Mouse (Mus musculus) cerebellum, adult 2 months (tissue): ENCODE results near the gene Vcam1. TPM values are rescaled to one million over a fixed set of nuclear protein-coding genes. Genes with fewer than 3 reads are reported as not detected.

Experiments used
- DNase-seq, 2 experiments: peaks; one replicate each; pipeline ENCODE4 v3.0.0; 2021
- H3K27ac ChIP-seq: fragments of 200-500 bp; 2 replicates; pipeline ENCODE4 v1.5.1; 2012; ENCODE audit warnings: low read length, control low read depth, inconsistent platforms; ENCODE audit not compliant: insufficient read depth
- H3K27me3 ChIP-seq: fragments of 200-500 bp; 2 replicates; pipeline ENCODE4 v1.6.1; 2012; ENCODE audit warnings: inconsistent platforms, mild to moderate bottlenecking, low read length, moderate library complexity; ENCODE audit not compliant: control insufficient read depth, insufficient read depth
- H3K4me1 ChIP-seq: fragments of 200-500 bp; 2 replicates; pipeline ENCODE4 v1.6.1; 2011; ENCODE audit warnings: low read length; ENCODE audit not compliant: control insufficient read depth, insufficient read depth
- H3K4me3 ChIP-seq: fragments of 200-500 bp; replicated peaks from 2 replicates; pipeline ENCODE3; 2011; ENCODE audit warnings: mild to moderate bottlenecking, low read depth, low read length, control low read depth; ENCODE audit not compliant: insufficient read depth
- CTCF ChIP-seq: fragments of 200-500 bp; IDR thresholded peaks from 2 replicates; pipeline ENCODE4 v1.5.1; 2011; ENCODE audit warnings: low read depth, mild to moderate bottlenecking, control low read depth, low read length, moderate library complexity, borderline replicate concordance; ENCODE audit not compliant: insufficient read depth
- POLR2A ChIP-seq: fragments of 200-500 bp; IDR thresholded peaks from 2 replicates; pipeline ENCODE4 v1.6.1; 2011; ENCODE audit warnings: low read length, control low read depth, borderline replicate concordance; ENCODE audit not compliant: insufficient read depth
- WGBS: fragments of 180-500 bp; shearing (Covaris S2); methylation state at CpG from one replicate; pipeline ENCODE4 v1.1.7; 2018; 5-methylcytosine and 5-hydroxymethylcytosine counted together
- polyA plus RNA-seq: library from polyadenylated mRNA; depleted of rRNA; stranded (reverse); fragments of >200 nt; gene quantifications from 2 replicates; pipeline ENCODE4 v1.2.3, GENCODE M21; 2012

The Vcam1 gene
- polyA plus RNA-seq, 1 experiment: 9.3 TPM

GRCm38 (mm10) chr3:116094288-116094687 is 35.2 kb downstream of the Vcam1 start:
- DNase-seq: no peak
- TF ChIP-seq CTCF: no peak
- TF ChIP-seq POLR2A: no peak
- WGBS: 77% methylated on average over 2 of the region's 2 CpGs
- no peaks in the 10 kb centered on the region for H3K27me3 ChIP-seq
- no peak overlapping the region for H3K4me3 ChIP-seq
- no peak overlapping the region for H3K27ac ChIP-seq
- no peaks in the 10 kb centered on the region for H3K4me1 ChIP-seq

- no peak for TF ChIP-seq POLR2A
- no peak for TF ChIP-seq CTCF
- H3K27ac ChIP-seq: no peak overlapping the region
- H3K27me3 ChIP-seq: no peaks in the 10 kb centered on the region
- H3K4me1 ChIP-seq: no peaks in the 10 kb centered on the region
- 94% methylated on average over 3 of the region's 3 CpGs for WGBS
- no peak for DNase-seq
- H3K4me3 ChIP-seq: no peak overlapping the region
These were observed 36.9 kb downstream of the Vcam1 start for GRCm38 (mm10) chr3:116092547-116092946.

GRCm38 (mm10) chr3:116091706-116092105 is 37.8 kb downstream of the Vcam1 start:
- DNase-seq: no peak
- H3K27me3 ChIP-seq: no peaks in the 10 kb centered on the region
- H3K27ac ChIP-seq: no peak overlapping the region
- no peaks in the 10 kb centered on the region for H3K4me1 ChIP-seq
- no peak overlapping the region for H3K4me3 ChIP-seq
- TF ChIP-seq POLR2A (no peak), CTCF (no peak)
- WGBS: 93% methylated on average over 5 of the region's 5 CpGs

- H3K27ac ChIP-seq: no peak overlapping the region
These were observed 43.5 kb downstream of the Vcam1 start for GRCm38 (mm10) chr3:116085962-116086361.

GRCm38 (mm10) chr3:116080939-116081676 is 48.4 kb downstream of the Vcam1 start:
- no peaks in the 10 kb centered on the region for H3K4me1 ChIP-seq
- H3K27me3 ChIP-seq: no peaks in the 10 kb centered on the region
- WGBS: 56% methylated on average over 7 of the region's 7 CpGs
- DNase-seq: no peak
- no peak overlapping the region for H3K4me3 ChIP-seq
- TF ChIP-seq POLR2A: no peak
- TF ChIP-seq CTCF: no peak
- no peak overlapping the region for H3K27ac ChIP-seq

More at GRCm38 (mm10) chr3:116085962-116086361, 43.5 kb downstream of the Vcam1 start:
- DNase-seq: no peak
- Histone ChIP-seq H3K4me1 (no peaks in the 10 kb centered on the region), H3K4me3 (no peak overlapping the region), H3K27me3 (no peaks in the 10 kb centered on the region)
- WGBS: 87% methylated on average over 4 of the region's 4 CpGs
- TF ChIP-seq POLR2A: no peak
- TF ChIP-seq CTCF: no peak

GRCm38 (mm10) chr3:116080166-116080788 is 49.2 kb downstream of the Vcam1 start:
- TF ChIP-seq POLR2A (no peak), CTCF (no peak)
- H3K27me3 ChIP-seq: no peaks in the 10 kb centered on the region
- WGBS: 57% methylated on average over 8 of the region's 8 CpGs
- no peak overlapping the region for H3K4me3 ChIP-seq
- H3K27ac ChIP-seq: no peak overlapping the region
- DNase-seq: no peak
- no peaks in the 10 kb centered on the region for H3K4me1 ChIP-seq

GRCm38 (mm10) chr3:116078490-116078889 is 51.0 kb downstream of the Vcam1 start:
- no peaks in the 10 kb centered on the region for H3K4me1 ChIP-seq
- DNase-seq: peak in 1 of 2 experiments; percentile 32
- H3K4me3 ChIP-seq: no peak overlapping the region
- 35% methylated on average over 4 of the region's 4 CpGs for WGBS
- H3K27ac ChIP-seq: no peak overlapping the region
- TF ChIP-seq CTCF (peak; percentile 13; the same call in 1 of the 2 replicates), POLR2A (no peak)
- no peaks in the 10 kb centered on the region for H3K27me3 ChIP-seq

- no peak for DNase-seq
- Histone ChIP-seq H3K27ac (no peak overlapping the region), H3K27me3 (no peaks in the 10 kb centered on the region), H3K4me3 (no peak overlapping the region), H3K4me1 (no peaks in the 10 kb centered on the region)
- 93% methylated on average over 2 of the region's 2 CpGs for WGBS
- TF ChIP-seq POLR2A (no peak), CTCF (no peak)
These were observed 52.7 kb downstream of the Vcam1 start for GRCm38 (mm10) chr3:116076739-116077138.
